Mouse (Mus musculus) gastrocnemius, adult 8-10 months (tissue): ENCODE measurements around the gene Snph. TPM values are rescaled to one million over a fixed set of nuclear protein-coding genes. Genes with fewer than 3 reads are reported as not detected.
A peak's percentile ranks its signal among the peaks of the same experiment; 100 is the strongest.
"Not testable (repeated sequence)": the region's sequence is repeated elsewhere in the genome, so short reads cannot be mapped to it uniquely, and the experiment has no call there.

Experiments used
- DNase-seq, 2 experiments: peaks; one replicate each; pipeline ENCODE4 v3.0.0; 2022; ENCODE audit warnings: low spot score in 2 of 2
- total RNA-seq, 4 experiments: library from RNA; stranded (reverse); gene quantifications; 2 replicates each; pipeline ENCODE4 v1.2.4; 2022

Snph gene
- total RNA-seq = 10 to 100 TPM; 33.2 to 45.9 (median 39.9) TPM

- DNase-seq = peak; percentile 27 to 50
These were observed at the start of gene Snph for GRCm38 (mm10) chr2:151632159-151632814. Snph (minus strand) TSS chr2:151632593.

DNA sequence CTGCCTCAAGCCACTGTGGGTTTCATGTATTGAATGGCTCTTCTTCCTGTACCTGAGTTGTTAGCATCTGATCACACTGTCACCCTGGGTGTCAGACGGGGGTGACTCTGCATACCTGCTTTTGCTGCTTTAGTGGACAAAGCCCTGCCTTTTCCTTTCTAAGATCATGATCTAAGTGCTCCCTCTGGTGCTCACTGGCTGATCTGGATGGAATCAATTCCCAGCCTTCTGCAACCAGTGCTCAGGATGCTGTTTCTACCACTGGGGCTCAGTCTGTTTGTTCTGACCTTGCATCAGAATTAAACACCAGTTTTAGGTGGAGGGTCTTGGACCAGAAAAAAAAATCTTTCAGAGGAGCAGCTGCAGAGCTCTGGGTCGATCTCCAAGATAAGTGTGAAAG is 43.8 kb upstream of the Snph start:
- no peak for DNase-seq

- DNase-seq = no peak
These were observed 38.6 kb upstream of the Snph start for GRCm38 (mm10) chr2:151670968-151671329.

GRCm38 (mm10) chr2:151670026-151670967 is 37.9 kb upstream of the Snph start:
- no peak for DNase-seq

DNA sequence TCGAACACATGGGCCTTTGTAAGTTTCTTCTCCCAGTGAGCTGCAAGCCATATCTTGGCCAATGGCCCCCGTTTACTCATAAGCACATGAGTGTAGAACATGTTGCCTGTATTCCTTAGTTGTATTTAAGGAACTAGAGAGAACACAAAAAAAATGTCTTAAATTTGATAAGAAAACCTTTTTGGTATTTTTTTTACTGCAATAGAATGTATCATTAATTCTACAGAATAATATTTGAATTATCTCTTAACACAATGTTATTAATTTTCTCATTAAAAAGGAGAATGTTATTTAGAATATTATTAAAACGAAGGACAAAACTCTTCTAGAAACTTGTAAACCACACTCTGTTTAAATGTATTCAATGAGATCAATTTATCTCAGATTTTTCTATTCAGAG is 36.0 kb upstream of the Snph start, which contains the start of gene Rad21l:
TSS of gene Rad21l (minus strand) at position 101 of the 400 bp plus-strand sequence.
- no peak for DNase-seq

DNA sequence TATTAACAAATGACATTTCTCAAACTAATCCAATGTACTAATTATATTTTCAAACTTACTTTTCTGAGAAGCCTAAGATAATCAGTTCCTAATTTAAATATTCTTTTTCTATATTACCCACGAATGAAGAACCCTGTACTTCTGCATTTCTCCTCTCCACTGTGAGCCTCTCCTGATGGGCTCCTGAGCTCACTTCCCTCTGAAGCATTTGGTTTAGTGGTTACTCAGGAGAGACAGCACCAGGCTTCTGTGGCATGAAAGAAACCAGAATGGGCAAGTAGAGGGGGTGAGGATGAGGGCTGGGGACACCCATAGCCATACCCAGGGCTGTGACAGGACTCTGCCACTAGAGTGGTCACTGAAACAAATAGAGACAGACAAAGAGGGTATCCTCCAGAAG is 19.7 kb upstream of the Snph start:
- no peak for DNase-seq

- DNase-seq = no peak
These were observed 3.6 kb upstream of the Snph start for GRCm38 (mm10) chr2:151636015-151636402.

DNA sequence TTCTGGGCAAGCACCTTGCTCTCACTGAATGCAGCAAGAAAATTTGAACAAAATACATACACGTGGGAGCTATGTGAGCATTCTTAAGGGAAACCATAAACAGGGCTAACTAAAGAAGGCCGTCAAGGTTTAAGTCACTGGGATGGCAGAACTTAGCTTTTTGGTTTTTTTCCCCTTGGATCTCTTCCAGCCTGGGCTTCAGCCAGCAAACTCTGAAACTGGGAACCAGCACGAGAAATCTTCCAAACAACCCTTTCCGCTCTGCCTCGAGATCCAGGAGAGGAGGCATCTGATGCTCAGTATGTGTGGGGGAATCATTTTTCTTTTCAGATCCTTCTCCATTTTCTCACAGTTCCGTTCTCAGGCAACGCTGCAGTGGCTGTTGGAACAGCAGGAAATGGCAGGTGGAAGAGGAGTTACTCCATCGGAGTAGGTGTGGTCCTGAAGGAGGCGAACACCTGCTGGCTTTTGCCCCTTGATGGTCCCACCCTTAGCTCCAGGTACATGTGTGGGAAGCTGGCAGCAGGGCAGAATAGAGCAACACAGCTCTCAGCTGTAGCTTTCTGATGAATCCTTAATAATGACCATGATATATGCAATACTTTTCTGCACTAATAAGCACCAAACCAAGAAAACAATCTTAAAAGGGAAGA is 3.1 kb upstream of the Snph start:
- DNase-seq = no peak

- DNase-seq = no peak
These were observed 2.5 kb upstream of the Snph start for GRCm38 (mm10) chr2:151634903-151635302.

GRCm38 (mm10) chr2:151632982-151633381 is 589 bp upstream of the Snph start:
- no peak for DNase-seq

DNA sequence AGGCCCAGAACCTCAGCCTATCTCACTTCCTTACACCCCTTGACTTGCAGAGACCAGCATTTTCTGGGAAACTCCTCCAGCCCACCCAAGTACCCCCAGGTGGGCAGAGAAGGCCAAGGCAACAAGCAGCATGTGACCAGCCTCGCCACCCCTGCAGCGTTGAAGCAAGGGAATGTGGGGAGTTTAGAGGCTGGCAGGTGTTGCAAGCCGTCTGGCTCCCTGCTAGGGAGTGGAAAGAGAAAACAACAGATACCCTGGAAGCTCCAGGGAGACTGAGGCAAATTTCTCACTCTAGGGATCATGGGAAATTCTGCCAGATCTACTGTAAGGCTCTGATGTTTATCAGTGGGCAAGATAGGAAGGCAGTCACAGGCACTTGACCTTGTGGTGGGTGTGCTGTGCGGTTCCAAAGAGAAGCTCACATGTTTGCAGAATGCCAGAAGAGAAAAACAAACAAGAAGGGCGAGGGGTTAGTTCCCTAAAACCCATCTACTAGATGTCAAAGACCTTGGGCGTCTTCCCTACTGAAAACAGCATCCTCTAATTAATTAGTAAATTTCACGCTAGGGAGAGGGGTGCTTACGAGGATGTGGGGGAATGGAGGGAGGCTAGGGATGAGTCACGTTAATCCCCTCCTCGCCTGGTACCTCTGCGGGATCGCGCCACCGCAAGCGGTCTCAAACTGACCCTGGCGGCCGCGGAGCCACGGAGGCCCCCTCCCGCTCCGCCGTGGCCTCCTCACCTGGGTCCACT is 811 bp downstream of the Snph start:
- no peak for DNase-seq

GRCm38 (mm10) chr2:151629310-151629709 is 3.1 kb downstream of the Snph start:
- DNase-seq = no peak

- DNase-seq = no peak
These were observed 4.4 kb downstream of the Snph start for GRCm38 (mm10) chr2:151628011-151628410.

DNA sequence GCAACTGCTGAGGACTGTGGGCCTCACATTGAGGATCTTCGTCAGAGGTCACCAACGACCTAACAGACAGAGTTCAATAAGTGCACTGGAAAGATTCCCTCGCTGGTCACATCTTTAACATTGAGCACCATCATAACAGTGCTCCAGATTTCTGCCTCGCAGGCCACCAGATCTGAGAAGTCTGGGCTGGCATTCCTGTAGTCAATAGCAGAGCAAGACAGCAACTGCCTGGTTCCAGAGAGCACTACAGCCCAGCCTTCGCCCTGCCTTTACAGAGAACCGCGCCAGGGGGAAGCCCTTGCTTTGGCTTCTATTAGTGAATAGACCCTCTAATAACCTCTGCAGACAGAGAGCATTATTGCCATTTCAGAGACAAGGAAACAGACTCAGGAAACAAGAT is 6.1 kb downstream of the Snph start:
- DNase-seq = no peak

GRCm38 (mm10) chr2:151623776-151624175 is 8.6 kb downstream of the Snph start:
- no peak for DNase-seq

GRCm38 (mm10) chr2:151616551-151617329 is 15.7 kb downstream of the Snph start:
- no peak for DNase-seq

GRCm38 (mm10) chr2:151615779-151616178 is 16.6 kb downstream of the Snph start:
- DNase-seq = not testable (repeated sequence)

- no peak for DNase-seq
These were observed 22.4 kb downstream of the Snph start for GRCm38 (mm10) chr2:151609974-151610373.

DNA sequence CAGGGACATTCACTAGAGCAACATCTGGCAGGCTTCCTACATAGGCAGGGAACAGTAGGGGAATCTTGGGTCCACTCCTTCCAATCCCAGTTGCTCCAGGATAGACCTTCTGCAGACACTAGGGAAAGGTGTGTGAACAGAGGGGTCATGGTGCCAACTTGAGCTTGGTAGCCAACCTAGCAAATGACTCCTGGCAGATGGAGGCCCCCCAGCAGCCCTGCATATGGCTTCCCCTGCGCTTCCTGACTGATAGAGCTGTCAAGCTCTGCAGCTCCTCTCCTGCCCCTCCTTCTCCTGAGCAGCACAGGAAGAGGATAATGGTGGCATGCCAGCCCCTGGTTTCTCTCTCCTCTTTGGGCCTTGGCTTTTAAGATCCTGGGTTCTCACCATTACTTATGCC is 24.0 kb downstream of the Snph start:
- no peak for DNase-seq

DNA sequence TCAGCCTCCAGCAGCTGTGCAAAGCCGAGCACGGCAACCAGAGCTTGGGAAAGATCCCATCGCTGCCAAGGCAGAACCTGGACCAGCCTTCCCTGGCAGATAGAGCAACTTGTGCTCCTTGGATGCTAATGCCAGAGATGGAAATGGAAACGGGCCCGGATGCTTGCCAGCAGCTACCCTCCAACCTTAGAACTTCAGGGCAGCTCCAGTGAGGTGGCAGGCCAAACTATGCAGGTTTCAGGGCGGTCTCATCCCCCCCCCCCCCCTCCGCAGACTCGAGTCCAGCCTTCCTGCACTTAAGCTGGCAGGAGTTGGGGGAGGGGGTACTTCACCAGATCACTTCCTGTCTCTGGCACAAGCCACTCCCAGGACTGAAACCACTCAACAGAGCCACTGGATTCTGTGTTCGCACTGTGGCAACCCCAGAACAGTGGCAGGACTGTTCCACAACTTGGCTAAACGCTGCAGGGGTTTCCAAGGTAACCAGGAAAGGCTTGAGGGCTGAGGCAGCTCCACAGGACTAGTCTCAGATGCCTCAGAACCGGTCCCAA is 26.9 kb downstream of the Snph start:
- DNase-seq = peak; percentile 45 to 65
